In genomic region chr17:56117251-56117710, GRCm38 (mm10) we compare ENCODE assay signal across 8 mouse cellular contexts. TPM values are rescaled to one million over a fixed set of nuclear protein-coding genes. Genes with fewer than 3 reads are reported as not detected.
DNase-seq lines count a peak whose midpoint lies in the region; ATAC-seq lines count a peak whose summit lies in the region.

Gene Plin5, minus strand, starts transcription at chr17:56117596.

- no peaks in the 10 kb centered on the region for H3K9me3 ChIP-seq in hindbrain, embryonic 11.5 days (ENCODE audit: control insufficient read depth, low read length)
- peaks cover 6% of the 10 kb centered on the region for H3K9me3 ChIP-seq in limb, embryonic 12.5 days
- peaks cover 6% of the 10 kb centered on the region for H3K9me3 ChIP-seq in midbrain, embryonic 10.5 days (replicated peaks)

- peaks cover 42% of the 10 kb centered on the region for H3K27me3 ChIP-seq in hindbrain, embryonic 11.5 days (ENCODE audit: control insufficient read depth, insufficient read depth, low read length)
- H3K27me3 ChIP-seq in limb, embryonic 12.5 days: peaks cover 69% of the 10 kb centered on the region
- H3K27me3 ChIP-seq in midbrain, embryonic 10.5 days (ENCODE audit: low read depth, poor library complexity, severe bottlenecking): peaks cover 64% of the 10 kb centered on the region

- 0 out of 2 replicates have a peak, but pooled peaks have one; percentile 24 for ATAC-seq in frontal cortex, adult (ENCODE audit: low TSS enrichment)
- peak; percentile 53; the same call in 1 of the 2 replicates for ATAC-seq in hindbrain, embryonic 11.5 days (ENCODE audit: low FRiP score)
- peak; percentile 18; the same call in 1 of the 2 replicates for ATAC-seq in limb, embryonic 12.5 days (ENCODE audit: insufficient number of reproducible peaks, insufficient read depth, low FRiP score, low TSS enrichment, low read depth)

- H3K4me1 ChIP-seq in brown adipose tissue, adult 24 weeks (ENCODE audit: control insufficient read depth, insufficient read depth, insufficient read length, low read length): peaks cover 4% of the 10 kb centered on the region; the same call in 1 of the 2 replicates
- peaks cover 3% of the 10 kb centered on the region; the same call in 1 of the 2 replicates for H3K4me1 ChIP-seq in hindbrain, embryonic 11.5 days (replicated peaks; ENCODE audit: control insufficient read depth, insufficient read depth, low read length)
- peaks cover 19% of the 10 kb centered on the region for H3K4me1 ChIP-seq in limb, embryonic 12.5 days (replicated peaks)
- peaks cover 30% of the 10 kb centered on the region for H3K4me1 ChIP-seq in midbrain, embryonic 10.5 days

- no peaks in the 10 kb centered on the region for H3K36me3 ChIP-seq in hindbrain, embryonic 11.5 days (ENCODE audit: control insufficient read depth, insufficient read depth, low read length)
- H3K36me3 ChIP-seq in limb, embryonic 12.5 days: no peaks in the 10 kb centered on the region
- H3K36me3 ChIP-seq in midbrain, embryonic 10.5 days: no peaks in the 10 kb centered on the region

- peak within 1 kb of the TSS; percentile 78 for H3K4me3 ChIP-seq in brown adipose tissue, adult 24 weeks (ENCODE audit: insufficient read depth, low read depth, low read length)
- peak within 1 kb of the TSS; percentile 19 for H3K4me3 ChIP-seq in hindbrain, embryonic 11.5 days (ENCODE audit: low read depth, low read length)
- H3K4me3 ChIP-seq in limb, embryonic 12.5 days (replicated peaks): peak within 1 kb of the TSS; percentile 30
- H3K4me3 ChIP-seq in midbrain, embryonic 10.5 days: peak within 1 kb of the TSS; percentile 52

- H3K9ac ChIP-seq in hindbrain, embryonic 11.5 days (ENCODE audit: low read depth, low read length): 0 out of 2 replicates have a peak within 1 kb of the TSS, but pooled peaks have one; percentile 11
- H3K9ac ChIP-seq in limb, embryonic 12.5 days (replicated peaks): peak within 1 kb of the TSS; percentile 23

- no peak for DNase-seq in frontal cortex, postnatal 25 days (ENCODE audit: low spot score in 2 of 2)
- DNase-seq in gastrocnemius, adult 8-10 months (ENCODE audit: low spot score in 2 of 2): peak in 1 of 2 experiments; percentile 65
- peak; percentile 62 for DNase-seq in hindbrain, embryonic 11.5 days (ENCODE audit: low spot score)
- peak; percentile 62 for DNase-seq in midbrain, embryonic 10.5 days (ENCODE audit: low spot score)
- peak; percentile 72 for DNase-seq in yolk sac, embryonic 10.5 days (ENCODE audit: low spot score)

- WGBS in hindbrain, embryonic 11.5 days: under 1% methylated on average over 25 of the region's 27 CpGs
- WGBS in limb, embryonic 12.5 days: under 1% methylated on average over 26 of the region's 27 CpGs
- WGBS in midbrain, embryonic 10.5 days: 2% methylated on average over 27 of the region's 27 CpGs

- H3K4me2 ChIP-seq in hindbrain, embryonic 11.5 days (replicated peaks; ENCODE audit: low read depth, low read length): peak within 1 kb of the TSS; percentile 44
- peak within 1 kb of the TSS; percentile 60 for H3K4me2 ChIP-seq in limb, embryonic 12.5 days

- peak within 1 kb of the TSS; percentile 96 for H3K27ac ChIP-seq in brown adipose tissue, adult 24 weeks (replicated peaks; ENCODE audit: low read depth, low read length)
- no peak within 1 kb of the TSS for H3K27ac ChIP-seq in hindbrain, embryonic 11.5 days (ENCODE audit: low read depth, low read length)
- no peak within 1 kb of the TSS for H3K27ac ChIP-seq in limb, embryonic 12.5 days
- H3K27ac ChIP-seq in midbrain, embryonic 10.5 days (replicated peaks): 0 out of 2 replicates have a peak within 1 kb of the TSS, but pooled peaks have one; percentile 14

RNA-seq across cellular contexts. Expression of gene Plin5, which starts in this region (rescaled TPM):
- polyA plus RNA-seq in brown adipose tissue, adult 24 weeks (2012; ENCODE audit: insufficient read depth, insufficient read length, missing spikeins): 138 and 171 TPM in 2 replicates
- total RNA-seq in gastrocnemius, adult 8-10 months (2022): 10 to 100 TPM; 16.5 to 31.3 (median 22.8) TPM
- polyA plus RNA-seq in hindbrain, embryonic 11.5 days (2014; fragmentation: Nextera tagmentation; extraction: Ambion mirVana): 0.20 and 0.28 TPM in 2 replicates
- polyA plus RNA-seq in limb, embryonic 12.5 days (2016; fragmentation: Nextera tagmentation; extraction: Ambion mirVana): 0.10 TPM in 2 replicates
- 0.11 and 0.21 TPM in 2 replicates for polyA plus RNA-seq in midbrain, embryonic 10.5 days (2016; fragmentation: Nextera tagmentation; extraction: Ambion mirVana)

Comparison
In these comparisons a context has a peak if more than half of its experiments do, and no peak if none do; other contexts are left out.
1. RNA of gene Plin5 (polyA plus RNA-seq): 138 to 171 TPM in brown adipose tissue, adult 24 weeks; 0.20 to 0.28 TPM in hindbrain, embryonic 11.5 days, 0.11 to 0.21 TPM in midbrain, embryonic 10.5 days and 0.10 TPM in limb, embryonic 12.5 days; every median in the first group is over 100 times any median in the second.
2. Peak in DNase-seq, ATAC-seq, H3K4me3 ChIP-seq, H3K9ac ChIP-seq and H3K4me2 ChIP-seq in hindbrain, embryonic 11.5 days; RNA of the gene not detected or under 1 TPM.
3. Peak in ATAC-seq, H3K4me3 ChIP-seq, H3K9ac ChIP-seq and H3K4me2 ChIP-seq in limb, embryonic 12.5 days; RNA of the gene not detected or under 1 TPM.
4. Peak in DNase-seq, H3K4me3 ChIP-seq and H3K27ac ChIP-seq in midbrain, embryonic 10.5 days; RNA of the gene not detected or under 1 TPM.
5. H3K4me3 ChIP-seq: peak in every context shown above with its lines; median percentile 78 in brown adipose tissue, adult 24 weeks; 52 in midbrain, embryonic 10.5 days; 30 in limb, embryonic 12.5 days; 19 in hindbrain, embryonic 11.5 days.
6. Peak in every context shown above with its lines, with median percentiles within 50 percentile points of each other: ATAC-seq.